Comparison of ENCODE assay signal across 9 mouse cellular contexts in genomic region chr8:126788669-126789068, GRCm38 (mm10).
A peak's percentile ranks its signal among the peaks of the same experiment; 100 is the strongest.
DNase-seq lines count a peak whose midpoint lies in the region; ATAC-seq and TF ChIP-seq lines count a peak whose summit lies in the region.
"Had no signal": no experiment of that assay in that cellular context is flagged by ENCODE, and none has a peak within 500 bp of the region (broad histone marks: within the 10 kb centered on the region; RNA-seq: fewer than 3 reads in every experiment).

No protein-coding gene starts in this region.

- 0 out of 2 replicates have a peak, but pooled peaks cover 7% of the 10 kb centered on the region for H3K9me3 ChIP-seq in kidney, embryonic 15.5 days (replicated peaks)
- peaks cover 3% of the 10 kb centered on the region; the same call in 1 of the 2 replicates for H3K9me3 ChIP-seq in embryonic facial prominence, embryonic 12.5 days
- peaks cover 7% of the 10 kb centered on the region; the same call in 1 of the 2 replicates for H3K9me3 ChIP-seq in heart, embryonic 16.5 days (replicated peaks; ENCODE audit: control insufficient read depth, low read length)
- H3K9me3 ChIP-seq in forebrain, postnatal 0 days (ENCODE audit: low read length), result peaks cover 3% of the 10 kb centered on the region; the same call in 1 of the 2 replicates

- 12% methylated on average over 4 of the region's 4 CpGs for WGBS in kidney, embryonic 15.5 days
- 38% methylated on average over 4 of the region's 4 CpGs for WGBS in embryonic facial prominence, embryonic 12.5 days
- WGBS in heart, embryonic 16.5 days, result 41% methylated on average over 4 of the region's 4 CpGs
- WGBS in forebrain, postnatal 0 days, result 66% methylated on average over 4 of the region's 4 CpGs

- no peak for DNase-seq in kidney, adult 11 months
- no peak for DNase-seq in left cerebral cortex, adult 9 months (ENCODE audit: low spot score in 2 of 2)
- DNase-seq in forebrain, postnatal 0 days, result no peak

- no peak overlapping the region for H3K9ac ChIP-seq in kidney, embryonic 15.5 days
- H3K9ac ChIP-seq in embryonic facial prominence, embryonic 12.5 days, result no peak overlapping the region
- no peak overlapping the region for H3K9ac ChIP-seq in heart, embryonic 16.5 days (ENCODE audit: low read length)
- no peak overlapping the region for H3K9ac ChIP-seq in forebrain, postnatal 0 days
- H3K9ac ChIP-seq: hindbrain, embryonic 13.5 days had no signal

- H3K36me3 ChIP-seq in kidney, embryonic 15.5 days, result no peaks in the 10 kb centered on the region
- no peaks in the 10 kb centered on the region for H3K36me3 ChIP-seq in embryonic facial prominence, embryonic 12.5 days
- no peaks in the 10 kb centered on the region for H3K36me3 ChIP-seq in heart, embryonic 16.5 days (ENCODE audit: control insufficient read depth, insufficient read depth)
- H3K36me3 ChIP-seq in forebrain, postnatal 0 days (ENCODE audit: insufficient read depth), result no peaks in the 10 kb centered on the region
- H3K36me3 ChIP-seq: hindbrain, embryonic 13.5 days had no signal

- TF ChIP-seq CTCF in forebrain, postnatal 0 days (IDR thresholded peaks at IDR 0.05; ENCODE audit: low read depth), result no peak

- H3K4me2 ChIP-seq in kidney, embryonic 15.5 days, result no peak overlapping the region
- no peak overlapping the region for H3K4me2 ChIP-seq in embryonic facial prominence, embryonic 12.5 days (replicated peaks)
- H3K4me2 ChIP-seq in heart, embryonic 16.5 days (ENCODE audit: low read depth, low read length), result no peak overlapping the region
- H3K4me2 ChIP-seq in forebrain, postnatal 0 days (ENCODE audit: low read depth), result no peak overlapping the region
- H3K4me2 ChIP-seq: hindbrain, embryonic 13.5 days had no signal

- H3K27me3 ChIP-seq in kidney, embryonic 15.5 days, result no peaks in the 10 kb centered on the region
- H3K27me3 ChIP-seq in embryonic facial prominence, embryonic 12.5 days, result no peaks in the 10 kb centered on the region
- H3K27me3 ChIP-seq in heart, embryonic 16.5 days (ENCODE audit: control insufficient read depth, insufficient read depth, low read length), result no peaks in the 10 kb centered on the region; the same call in 1 of the 2 replicates
- no peaks in the 10 kb centered on the region for H3K27me3 ChIP-seq in forebrain, postnatal 0 days (ENCODE audit: insufficient read depth, low read length)
- H3K27me3 ChIP-seq: hindbrain, embryonic 13.5 days had no signal

- H3K27ac ChIP-seq in kidney, embryonic 15.5 days, result peak overlapping the region; percentile 86
- peak overlapping the region; percentile 48; the same call in 1 of the 2 replicates for H3K27ac ChIP-seq in embryonic facial prominence, embryonic 12.5 days
- H3K27ac ChIP-seq in heart, embryonic 16.5 days (ENCODE audit: low read length), result peak overlapping the region; percentile 73
- no peak overlapping the region for H3K27ac ChIP-seq in forebrain, postnatal 0 days (ENCODE audit: low read depth, low read length)

- ATAC-seq in kidney, embryonic 15.5 days (replicated peaks; ENCODE audit: low FRiP score), result peak; percentile 69
- ATAC-seq in embryonic facial prominence, embryonic 12.5 days (ENCODE audit: insufficient number of reproducible peaks, insufficient read depth, low FRiP score, low TSS enrichment), result no peak
- ATAC-seq in heart, embryonic 16.5 days (replicated peaks; ENCODE audit: extremely low read depth, insufficient read depth, low FRiP score), result peak; percentile 46
- peak; percentile 7; the same call in 1 of the 2 replicates for ATAC-seq in megakaryocyte, adult 5-6 weeks (ENCODE audit: poor library complexity, severe bottlenecking)
- no peak for ATAC-seq in erythroblast, adult 5-6 weeks (replicated peaks; ENCODE audit: low FRiP score, poor library complexity, severe bottlenecking)
- ATAC-seq in forebrain, postnatal 0 days, result no peak

- peaks cover 25% of the 10 kb centered on the region for H3K4me1 ChIP-seq in kidney, embryonic 15.5 days
- H3K4me1 ChIP-seq in embryonic facial prominence, embryonic 12.5 days, result peaks cover 5% of the 10 kb centered on the region
- H3K4me1 ChIP-seq in heart, embryonic 16.5 days (ENCODE audit: control insufficient read depth, insufficient read depth, low read length), result no peaks in the 10 kb centered on the region
- H3K4me1 ChIP-seq in forebrain, postnatal 0 days (ENCODE audit: insufficient read depth), result no peaks in the 10 kb centered on the region

- no peak overlapping the region for H3K4me3 ChIP-seq in kidney, embryonic 15.5 days (replicated peaks)
- H3K4me3 ChIP-seq in embryonic facial prominence, embryonic 12.5 days, result no peak overlapping the region
- H3K4me3 ChIP-seq in heart, embryonic 16.5 days (ENCODE audit: low read length), result no peak overlapping the region
- no peak overlapping the region for H3K4me3 ChIP-seq in forebrain, postnatal 0 days (ENCODE audit: low read depth, low read length)
- H3K4me3 ChIP-seq: hindbrain, embryonic 13.5 days had no signal

Comparison
In these comparisons a context has a peak if more than half of its experiments do, and no peak if none do; other contexts are left out.
1. ATAC-seq: peak in kidney, embryonic 15.5 days (single experiment), heart, embryonic 16.5 days (single experiment) and megakaryocyte, adult 5-6 weeks (single experiment); none in embryonic facial prominence, embryonic 12.5 days (single experiment), erythroblast, adult 5-6 weeks (single experiment) and forebrain, postnatal 0 days (single experiment).